Mouse (Mus musculus) natural killer cell, adult 2 months (primary cell): ENCODE data around the gene Rad54l2.

Experiments
- DNase-seq, 2 experiments: peaks; one replicate each; pipeline ENCODE4 v3.0.0; 2022; ENCODE audit warnings: low spot score in 2 of 2

The Rad54l2 gene

DNA sequence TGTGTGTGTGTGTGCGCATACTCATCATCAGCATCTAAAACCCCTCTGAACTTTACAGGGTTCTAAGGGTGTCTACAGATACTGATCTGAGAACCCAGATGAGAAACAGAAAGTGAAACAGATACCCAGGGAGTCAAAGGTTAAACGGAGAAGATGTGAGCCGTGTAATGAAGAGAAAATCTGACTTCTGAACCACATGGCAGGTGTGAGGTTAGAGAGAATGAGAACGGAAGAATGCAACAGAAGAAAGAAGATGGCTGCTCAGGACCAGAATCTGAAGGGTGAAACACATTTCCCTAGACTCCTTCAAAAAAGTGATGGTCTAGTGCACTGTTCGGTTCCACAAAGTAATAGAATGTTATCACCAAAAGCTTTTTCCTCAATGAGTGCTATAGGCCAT is 36.9 kb downstream of the Rad54l2 start:
- DNase-seq = peak in 1 of 2 experiments; percentile 22

DNA sequence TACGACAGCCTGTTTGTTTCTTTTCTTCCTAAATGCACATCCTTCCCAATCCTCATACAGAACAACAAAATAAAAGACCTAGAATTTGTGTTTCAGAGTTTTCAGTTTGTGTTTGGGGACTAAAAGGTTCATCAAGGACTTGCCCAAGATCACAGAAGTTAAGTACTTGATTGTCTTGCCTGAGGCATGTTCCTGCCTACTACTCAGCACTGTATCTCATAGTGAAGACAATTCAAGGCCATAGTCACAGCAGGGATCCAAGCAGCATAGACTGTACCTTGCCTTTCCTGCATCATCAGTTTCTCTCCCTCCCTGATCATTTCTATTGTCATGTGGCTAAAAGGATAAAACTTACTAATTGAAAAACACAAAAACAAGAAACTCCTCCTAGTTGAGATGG is 49.0 kb downstream of the Rad54l2 start:
- no peak for DNase-seq

DNA sequence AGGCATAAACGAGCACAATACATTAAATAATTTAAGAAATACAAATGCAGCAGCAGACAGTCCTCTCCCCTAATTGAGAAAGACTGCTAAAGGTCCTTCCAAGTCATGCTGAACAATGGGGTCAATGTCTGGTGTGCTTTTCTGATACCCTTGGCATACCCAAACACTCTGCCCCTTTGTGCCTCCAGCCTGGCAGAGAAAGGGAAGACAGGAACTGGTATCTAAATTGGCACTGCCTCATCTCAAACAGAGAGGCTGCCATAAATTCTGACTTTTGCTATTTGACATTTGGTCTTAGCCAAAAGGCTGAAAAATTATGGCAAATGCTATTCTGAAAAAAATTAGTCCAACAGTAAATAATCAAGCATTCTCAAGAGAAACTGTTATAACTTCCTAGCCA is 49.9 kb downstream of the Rad54l2 start:
- DNase-seq = no peak

DNA sequence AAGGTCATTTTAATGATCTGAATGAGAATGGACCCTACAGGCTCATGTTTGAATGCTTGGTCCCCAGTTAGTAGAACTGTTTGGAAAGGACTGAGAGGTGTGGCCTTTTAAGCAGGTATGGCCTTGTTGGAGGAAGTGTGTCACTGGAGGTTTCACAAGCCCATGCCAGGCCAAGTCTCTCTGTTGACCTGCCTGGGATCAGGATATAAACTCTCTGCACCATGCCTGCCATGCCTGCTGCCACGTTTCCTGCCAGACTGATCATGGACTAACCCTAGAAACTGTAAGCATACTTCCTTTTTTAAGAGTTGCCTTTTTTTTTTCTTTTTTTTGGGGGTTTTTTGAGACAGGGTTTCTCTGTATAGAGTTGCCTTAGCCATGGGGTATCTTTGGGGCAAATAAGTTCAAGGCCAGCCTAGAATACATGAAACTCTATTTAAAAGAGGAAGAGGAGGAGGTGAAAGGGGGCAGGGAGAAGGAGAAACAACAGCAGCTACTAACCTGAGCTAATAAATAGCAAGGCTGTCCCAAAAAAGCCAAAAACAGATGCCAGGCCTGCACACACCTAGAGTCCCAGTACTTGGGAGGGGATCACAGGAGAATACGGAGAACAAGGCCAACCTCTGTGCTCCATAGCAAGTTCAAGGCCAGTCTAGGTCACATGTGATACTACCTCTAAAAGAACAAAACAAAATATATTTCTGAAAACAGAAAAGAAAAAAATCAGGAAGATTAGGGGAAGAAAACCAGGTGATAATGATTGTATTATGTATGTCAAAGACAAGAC is 50.6 kb downstream of the Rad54l2 start:
- DNase-seq = no peak

DNA sequence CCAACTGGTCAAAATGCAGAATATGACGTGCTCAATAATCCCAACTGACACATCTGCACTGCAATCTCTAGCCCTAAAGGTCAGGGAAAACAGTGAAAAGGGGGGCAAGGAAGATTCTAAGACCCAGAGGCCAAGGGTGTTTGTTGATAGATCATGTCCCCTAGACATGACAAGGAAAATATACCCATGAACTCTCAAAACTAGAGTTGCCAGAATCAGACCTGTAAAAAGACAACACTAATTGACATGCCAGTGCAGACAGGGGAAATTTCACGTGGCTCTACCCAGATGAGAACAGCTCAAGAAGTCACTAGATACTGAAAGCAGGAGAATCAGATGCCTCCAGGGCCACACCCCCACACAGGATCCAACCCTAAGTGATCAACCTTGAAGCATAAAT is 55.3 kb downstream of the Rad54l2 start:
- DNase-seq = no peak

DNA sequence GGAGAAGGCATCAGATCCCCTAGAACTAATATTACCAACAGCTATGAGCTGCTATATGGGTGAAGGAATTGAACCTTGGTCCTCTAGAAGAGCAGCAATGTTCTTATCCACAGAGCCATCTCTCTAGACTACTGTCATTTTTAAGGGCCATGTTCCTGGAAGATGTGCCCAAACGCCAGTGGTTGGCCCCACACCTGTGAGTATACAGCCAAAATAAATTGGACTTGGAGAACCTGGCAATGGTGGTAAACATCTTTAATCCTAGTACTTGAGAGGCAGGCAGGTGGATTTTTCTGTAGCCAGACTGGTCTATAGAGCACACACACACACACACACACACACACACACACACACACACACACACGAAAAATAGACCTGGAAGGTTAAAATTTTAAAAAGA is 59.6 kb downstream of the Rad54l2 start:
- no peak for DNase-seq

DNA sequence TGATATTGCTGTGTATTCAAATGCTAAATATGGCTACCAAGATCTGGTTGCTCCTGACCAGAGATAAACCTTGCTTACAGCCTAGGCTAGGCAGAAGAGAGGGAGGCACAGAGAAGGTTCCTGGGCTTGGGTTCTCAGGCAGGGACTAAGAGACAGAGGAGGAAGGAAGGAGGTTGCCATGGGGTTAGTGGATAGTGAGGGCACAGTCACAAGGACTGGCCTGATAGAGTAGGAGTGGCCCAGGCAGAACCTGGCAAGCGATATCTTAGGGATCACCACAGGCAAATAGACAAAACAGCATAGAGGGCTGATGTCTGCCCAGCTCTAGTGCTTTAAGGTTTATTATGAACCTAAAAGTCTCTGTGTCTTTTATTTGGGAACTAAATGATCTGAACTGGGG is 62.1 kb downstream of the Rad54l2 start:
- DNase-seq = no peak

DNA sequence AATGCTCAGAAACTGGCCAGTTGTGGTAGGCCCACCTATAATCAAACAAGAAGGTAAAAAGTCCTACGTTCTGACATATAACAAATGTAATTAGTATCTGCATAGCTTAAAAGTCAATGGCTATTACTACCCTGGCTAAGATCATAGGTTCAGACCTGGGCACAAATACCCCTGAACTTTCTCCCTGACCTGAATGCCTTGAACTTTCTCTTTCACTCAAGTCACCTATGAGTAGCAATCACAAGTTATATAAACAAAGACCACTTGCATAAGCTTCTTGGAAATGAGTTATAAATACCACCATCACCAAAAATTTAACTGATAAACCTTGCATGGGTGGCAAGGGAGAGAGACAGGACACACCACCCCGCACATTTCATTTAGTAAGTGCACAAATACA is 63.6 kb downstream of the Rad54l2 start:
- DNase-seq = no peak

DNA sequence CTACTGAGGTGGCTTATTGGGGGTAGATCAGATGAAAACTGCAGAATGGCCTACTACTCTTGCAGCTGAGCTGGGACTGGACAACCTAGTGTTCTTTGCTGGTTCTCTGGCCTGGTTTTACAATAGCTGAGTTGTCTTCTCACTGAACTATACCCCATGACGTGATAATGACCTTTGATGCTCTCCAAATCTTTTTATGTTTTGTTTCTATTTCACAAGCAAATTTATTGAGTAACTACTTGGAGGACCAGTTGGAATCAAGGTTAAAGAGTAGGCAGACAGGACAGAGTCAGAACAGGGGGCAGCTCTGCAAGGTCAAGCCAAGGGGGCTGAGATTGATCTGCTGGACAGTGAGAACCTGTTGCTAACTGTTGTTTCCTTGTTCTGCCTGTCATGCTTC is 64.1 kb downstream of the Rad54l2 start:
- no peak for DNase-seq

DNA sequence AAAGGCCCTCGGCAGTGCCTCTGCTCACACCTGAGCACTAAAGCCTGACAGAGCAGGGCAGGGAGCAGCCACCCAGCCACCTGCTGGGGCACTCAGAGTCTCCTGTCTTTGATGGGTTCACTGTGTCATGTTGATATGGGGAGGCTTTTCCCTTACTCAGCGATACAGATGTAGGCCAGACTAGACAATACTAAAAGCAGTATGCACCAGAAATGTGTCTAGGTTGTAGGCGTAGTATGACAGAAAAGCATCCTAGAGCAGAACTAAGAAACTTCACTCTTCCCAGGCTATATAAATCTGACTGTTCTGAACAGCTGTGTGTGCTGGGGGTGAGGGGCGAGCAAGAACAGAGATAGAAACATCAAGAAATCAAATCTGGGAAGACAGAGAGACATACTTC is 72.3 kb downstream of the Rad54l2 start:
- DNase-seq = no peak

DNA sequence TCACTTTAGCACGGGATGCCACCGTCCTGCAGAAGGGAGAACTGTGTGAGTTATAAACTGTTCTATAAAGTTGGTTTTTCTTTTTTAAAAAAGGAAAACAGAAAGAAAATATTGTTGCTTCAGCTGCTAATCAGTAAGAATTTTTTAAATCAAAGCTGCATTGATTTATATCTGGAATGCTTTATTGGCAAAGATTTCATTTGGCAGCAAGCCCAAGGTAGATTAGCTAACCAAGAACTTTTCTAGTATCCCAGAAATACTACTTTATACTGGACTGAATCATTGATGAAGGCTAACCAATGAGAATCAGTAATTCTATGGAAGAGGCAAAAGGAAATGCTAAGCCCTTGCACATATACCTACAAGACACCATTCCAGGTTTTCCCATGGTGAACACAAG is 72.8 kb downstream of the Rad54l2 start:
- DNase-seq = no peak

DNA sequence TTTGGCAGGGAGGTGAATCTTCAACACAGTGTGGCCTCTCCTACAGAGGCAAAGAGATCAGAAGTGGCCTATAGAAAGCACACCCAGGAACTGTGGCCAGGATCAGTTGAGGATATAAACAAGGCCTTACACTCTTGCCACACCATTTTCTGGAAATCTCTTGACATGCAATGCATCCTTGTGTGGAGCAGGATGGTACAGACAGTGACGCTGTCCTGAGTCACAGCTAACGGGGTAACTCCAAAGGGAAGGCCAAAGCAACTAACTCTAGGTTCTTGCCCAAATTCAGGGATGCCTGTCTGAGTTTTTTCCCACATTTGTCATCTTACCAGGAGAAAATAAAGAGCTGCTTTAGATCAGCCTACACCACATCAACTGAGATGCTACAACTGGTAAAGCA is 76.5 kb downstream of the Rad54l2 start:
- no peak for DNase-seq

DNA sequence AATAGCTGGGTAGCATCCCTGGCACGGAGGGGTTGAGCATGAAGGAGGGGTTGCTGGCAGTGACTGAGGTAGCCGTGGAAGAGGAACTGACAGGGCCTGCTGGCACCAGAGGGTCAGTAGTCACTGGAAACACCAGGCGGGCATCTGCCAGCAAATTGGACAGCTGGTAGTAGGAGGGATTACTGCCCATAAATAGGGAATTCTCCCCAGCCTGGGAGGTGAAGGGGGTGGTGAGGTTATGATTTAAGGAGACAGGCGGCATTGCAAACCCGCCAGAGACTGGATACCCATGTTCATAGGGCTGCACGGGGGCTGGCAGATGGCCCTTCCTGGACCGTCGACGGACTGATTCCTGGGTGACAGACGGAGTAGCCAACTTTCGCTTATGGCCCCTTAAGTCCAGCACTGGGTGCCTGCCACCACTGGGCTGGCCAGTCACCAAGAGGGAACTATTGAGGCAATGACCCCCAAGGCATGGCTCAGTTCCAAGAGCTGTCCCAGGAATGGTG is 96.0 kb downstream of the Rad54l2 start:
- DNase-seq = no peak

DNA sequence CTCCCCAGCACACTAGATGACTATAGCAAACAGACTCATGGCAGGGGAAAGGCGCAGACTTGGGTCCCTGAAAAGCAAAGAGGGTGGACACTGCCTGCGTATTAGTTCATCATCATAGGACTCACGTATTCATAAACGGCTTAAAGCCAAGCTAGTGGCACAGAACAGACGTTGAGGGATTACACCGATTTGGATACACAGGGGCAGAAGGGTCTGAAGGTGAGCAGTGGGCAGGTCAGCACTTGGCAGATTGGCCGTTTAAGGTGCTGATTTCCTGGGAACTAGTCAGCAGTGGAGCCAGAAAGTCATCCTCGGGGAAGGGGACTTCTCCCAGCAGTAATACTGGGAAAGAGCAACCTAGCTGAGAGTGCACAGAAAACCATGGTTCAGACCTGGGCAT is 100.2 kb downstream of the Rad54l2 start:
- DNase-seq = no peak

DNA sequence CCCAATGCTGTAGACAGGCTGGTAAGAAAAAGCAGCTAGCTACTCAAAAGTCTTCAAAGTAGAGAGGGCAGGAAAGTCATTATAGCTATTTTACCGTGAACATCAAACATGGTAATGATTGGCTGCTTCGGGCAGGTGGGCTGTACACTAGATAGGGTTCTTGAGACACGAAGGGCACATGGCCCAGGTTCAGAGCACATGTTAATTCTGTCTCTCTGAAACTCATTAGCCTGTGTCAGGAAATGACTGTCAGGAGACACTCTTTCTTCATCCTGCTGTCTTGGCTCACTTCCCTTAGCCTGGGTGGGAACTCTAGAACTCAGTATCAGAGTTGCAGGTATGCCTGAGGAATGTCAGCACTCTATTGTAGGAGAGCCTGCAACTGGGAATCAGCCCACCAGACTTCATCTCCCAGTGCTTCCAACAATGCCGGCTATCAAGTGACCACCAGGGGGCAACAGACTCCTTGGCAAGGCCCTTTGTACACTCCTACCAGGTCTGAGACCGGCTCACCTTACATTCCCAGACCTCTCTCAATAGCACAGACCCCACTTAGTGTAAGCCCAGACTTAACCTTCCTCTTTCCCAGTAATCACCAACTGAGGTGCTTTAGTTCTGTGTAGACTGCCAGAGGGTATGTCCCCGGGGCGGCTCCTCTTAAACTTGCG is 101.9 kb downstream of the Rad54l2 start:
- peak; percentile 59 to 67 for DNase-seq

DNA sequence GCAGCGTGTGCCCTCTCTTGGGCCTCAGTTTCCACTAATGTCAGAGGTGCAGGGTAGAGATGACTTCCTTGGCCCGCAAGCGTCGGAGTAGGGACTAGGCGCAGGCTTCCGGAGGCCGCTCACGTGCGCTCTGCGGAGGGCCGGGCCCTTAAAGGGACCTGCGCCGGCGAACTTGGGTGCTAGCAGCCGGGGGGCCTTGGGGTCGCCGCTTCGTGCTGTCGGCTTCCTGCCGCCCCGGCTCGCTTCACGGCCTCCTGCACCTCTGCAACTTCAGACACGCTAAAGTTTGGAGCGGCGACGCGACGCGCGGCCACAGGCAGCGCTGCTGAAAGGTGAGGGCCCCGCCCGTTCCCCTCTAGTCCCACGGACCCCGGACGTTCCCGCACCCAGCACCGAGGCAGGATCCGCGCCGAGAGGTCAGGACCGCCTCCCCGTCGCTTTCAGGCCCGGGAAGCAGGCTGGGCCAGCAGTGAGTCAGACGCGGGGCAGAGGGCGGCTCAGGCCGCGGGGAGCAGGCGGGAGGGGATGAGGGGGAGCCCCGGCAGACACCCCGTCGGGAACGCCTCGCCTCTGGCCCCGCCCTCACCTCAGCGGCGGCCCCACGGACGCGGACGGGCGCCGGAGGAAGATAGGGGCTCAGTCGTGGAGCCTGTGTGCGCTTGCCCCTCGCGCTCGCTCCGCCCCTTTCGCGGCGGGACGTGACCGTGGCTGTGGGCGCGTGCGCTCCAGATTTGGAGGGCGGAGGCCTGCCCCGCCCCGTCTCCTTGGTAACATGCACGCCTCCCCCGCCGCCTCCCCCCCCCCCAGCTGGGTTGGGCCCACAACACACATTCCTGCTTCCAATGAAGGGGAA is 103.5 kb downstream of the Rad54l2 start, which contains the start of gene Tex264:
TSS of gene Tex264 (minus strand) at position 679 of the 853 bp plus-strand sequence.
- DNase-seq = peak; percentile 68 to 78

DNA sequence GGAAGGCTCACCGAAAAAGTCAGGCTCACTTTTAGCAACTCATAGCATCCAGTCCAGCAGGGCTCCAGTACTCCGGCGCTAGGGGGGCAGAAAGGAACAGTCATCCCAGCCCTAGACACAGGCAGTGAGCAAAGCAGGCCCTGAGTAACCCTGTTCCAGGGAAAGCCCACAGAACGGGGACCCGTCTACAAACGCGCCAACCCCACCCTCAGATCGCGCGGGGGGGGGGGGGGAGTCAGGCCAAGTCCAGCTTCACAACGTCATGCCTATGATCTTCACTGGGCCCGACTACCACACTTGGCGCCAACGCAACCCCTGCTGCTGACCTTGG is 104.1 kb downstream of the Rad54l2 start:
- no peak for DNase-seq

DNA sequence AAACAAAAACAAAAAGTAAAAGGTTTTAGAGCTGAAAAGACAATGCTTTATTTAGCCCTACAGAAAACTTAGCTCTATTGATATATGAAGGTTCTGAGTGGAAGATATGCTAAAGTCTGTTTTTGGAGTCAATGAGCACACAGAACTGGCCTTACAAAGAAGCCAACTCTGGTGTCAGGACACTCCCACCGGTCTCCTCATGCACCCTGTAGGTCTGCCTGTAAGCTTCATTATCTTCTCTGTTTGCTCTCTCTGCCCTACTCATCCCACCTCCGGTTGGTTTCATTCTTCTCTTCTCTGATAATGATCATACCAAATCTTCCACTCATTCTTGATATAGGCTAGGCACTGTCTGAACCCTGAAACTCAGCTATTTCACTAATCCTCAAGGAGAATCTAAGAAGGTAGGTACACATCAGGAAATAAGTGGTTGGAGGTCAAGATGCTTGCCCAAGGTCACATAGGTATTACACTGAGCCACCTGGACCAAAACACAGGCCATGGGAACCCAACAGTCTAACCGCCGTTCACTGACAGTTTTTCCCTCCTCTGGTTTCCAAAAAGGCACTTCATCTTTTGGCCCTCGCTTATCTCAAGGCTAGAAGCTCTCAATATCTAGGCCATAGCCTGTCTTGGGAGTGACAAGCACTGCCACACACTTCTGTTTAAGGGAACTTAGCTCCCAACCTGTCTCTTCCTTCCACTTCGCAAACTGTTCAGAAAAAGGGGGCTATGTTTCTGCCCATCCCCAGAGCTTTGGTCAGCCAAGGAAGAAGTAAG is 104.7 kb downstream of the Rad54l2 start:
- no peak for DNase-seq

DNA sequence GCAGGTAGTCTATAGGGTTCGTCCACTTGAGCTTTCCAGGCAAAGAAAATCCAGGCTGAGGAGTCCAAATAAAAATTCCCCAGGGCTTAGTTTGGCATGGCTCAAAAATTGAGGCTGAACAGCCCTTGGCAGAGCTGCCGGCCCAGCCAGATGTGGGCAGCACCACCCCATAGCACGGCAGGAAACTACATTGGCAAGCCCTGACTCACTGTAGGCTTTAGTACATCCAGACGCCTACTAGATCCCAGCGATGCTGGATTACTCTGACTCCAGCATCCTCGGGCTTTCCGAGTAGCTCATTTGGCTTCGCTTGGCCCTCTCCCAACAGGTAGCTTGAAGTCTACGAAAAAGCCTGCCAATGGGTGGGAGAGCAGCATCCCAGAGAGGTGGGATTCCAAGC is 108.0 kb downstream of the Rad54l2 start:
- no peak for DNase-seq

DNA sequence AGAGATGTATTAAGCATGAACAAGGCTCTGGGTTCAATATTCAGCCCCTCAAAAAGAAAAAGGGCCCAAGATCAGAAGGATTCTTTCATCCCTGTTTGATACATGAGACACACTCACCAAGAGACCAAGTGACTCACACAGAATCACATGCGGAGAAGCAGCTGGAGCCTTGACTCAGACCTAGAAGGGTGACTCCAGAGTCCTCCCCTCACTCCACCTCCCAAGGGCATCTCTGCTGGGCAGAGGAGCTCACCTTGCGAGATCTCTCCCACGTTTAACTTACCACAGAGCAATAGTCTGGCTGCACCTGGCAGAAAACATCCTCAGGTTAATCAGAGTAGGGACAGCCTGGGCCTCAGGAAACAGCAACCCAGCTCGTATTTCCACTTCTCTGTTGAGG is 110.8 kb downstream of the Rad54l2 start:
- no peak for DNase-seq

DNA sequence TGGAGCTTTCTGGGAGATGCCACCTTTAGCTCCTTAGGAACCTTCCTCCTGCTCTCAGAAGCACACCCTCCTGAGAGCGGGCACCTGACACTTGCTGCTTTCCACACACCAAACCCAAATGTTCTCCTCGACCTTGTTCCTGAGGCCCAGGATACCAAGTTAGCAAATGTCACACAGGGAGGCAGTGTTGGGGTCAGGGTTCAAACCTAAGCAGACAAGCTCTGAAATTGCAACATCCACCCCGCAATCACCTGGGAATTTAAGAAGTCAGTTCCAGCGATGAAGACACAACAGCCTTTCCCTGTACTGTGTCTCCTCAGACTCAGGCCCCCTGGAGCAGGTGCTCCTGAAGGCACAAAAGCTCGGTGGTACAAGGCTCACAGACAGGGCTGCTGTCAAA is 111.3 kb downstream of the Rad54l2 start:
- no peak for DNase-seq

DNA sequence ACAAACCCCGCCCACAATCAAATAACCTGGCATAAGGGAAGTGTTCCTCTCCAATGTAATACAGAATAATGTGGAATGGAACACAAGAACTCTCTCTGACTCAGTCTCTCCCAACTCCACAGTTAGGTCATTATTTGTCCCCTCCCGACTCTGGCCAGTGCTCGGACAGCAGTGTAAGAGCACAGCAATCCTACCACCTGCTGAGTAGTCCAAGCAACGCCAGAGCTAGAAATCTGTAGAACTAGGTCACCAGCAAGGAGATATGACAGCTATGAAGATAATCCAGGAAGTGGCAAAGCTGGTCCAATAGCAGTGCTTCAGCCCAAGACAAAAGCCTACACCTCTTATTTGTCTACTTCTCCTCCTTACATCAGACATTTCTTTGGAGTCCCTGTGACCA is 112.4 kb downstream of the Rad54l2 start:
- no peak for DNase-seq
